In the genomic region with DNA sequence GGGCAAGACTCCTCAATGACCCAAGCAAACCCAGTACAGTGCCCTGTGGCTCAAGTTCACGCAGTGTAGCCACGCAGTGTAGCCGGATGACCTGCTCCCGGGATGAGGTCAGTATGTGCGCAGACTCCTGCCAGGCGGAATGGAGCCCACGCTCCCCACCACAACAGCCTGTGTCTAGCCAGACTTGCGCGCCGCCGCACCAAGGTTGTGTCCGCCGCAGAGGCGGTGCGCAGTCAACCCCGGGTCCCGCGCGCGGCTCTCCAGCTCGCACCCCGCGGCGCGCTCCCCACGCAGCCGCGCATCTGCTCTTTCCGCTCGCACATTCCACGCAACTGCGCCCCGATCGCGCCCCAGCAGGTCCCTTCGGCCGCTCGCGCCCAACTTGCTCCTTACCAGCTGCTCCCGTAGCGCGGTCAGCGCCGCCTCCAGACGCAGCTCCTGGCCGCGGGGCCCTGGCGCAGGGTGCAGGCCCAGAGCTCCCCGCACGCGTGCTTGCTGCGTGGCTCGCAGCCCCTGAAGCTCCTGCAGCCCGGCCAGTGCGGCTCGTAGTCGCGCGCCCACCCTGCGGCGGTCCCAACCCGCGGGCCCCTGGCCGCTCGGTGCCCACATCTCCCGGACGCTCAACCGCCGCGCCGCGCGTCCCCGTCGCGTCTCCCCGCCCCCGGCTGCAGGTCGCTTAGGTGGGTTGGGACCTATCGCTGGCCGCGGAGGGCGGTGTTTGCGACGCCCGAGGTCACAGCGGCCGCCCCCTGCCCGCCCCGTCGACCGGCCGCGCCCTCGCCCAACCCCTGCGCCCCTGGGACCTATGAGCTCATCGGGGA, we compare ENCODE assay signal across 8 mouse cellular contexts. TPM values are rescaled to one million over a fixed set of nuclear protein-coding genes. Genes with fewer than 3 reads are reported as not detected.
DNase-seq lines count a peak whose midpoint lies in the region; ATAC-seq and TF ChIP-seq lines count a peak whose summit lies in the region.

No protein-coding gene starts in this region.

- no peaks in the 10 kb centered on the region; the same call in 1 of the 2 replicates for H3K4me1 ChIP-seq in cortical plate, adult 2 months (ENCODE audit: control insufficient read depth, insufficient read depth, low read length)
- no peaks in the 10 kb centered on the region; the same call in 1 of the 2 replicates for H3K4me1 ChIP-seq in heart, adult 2 months (ENCODE audit: control insufficient read depth, insufficient read depth, low read length)
- peaks cover 33% of the 10 kb centered on the region for H3K4me1 ChIP-seq in limb, embryonic 15.5 days
- peaks cover 19% of the 10 kb centered on the region; the same call in 1 of the 2 replicates for H3K4me1 ChIP-seq in midbrain, embryonic 16.5 days (ENCODE audit: control insufficient read depth, insufficient read depth, low read length)

- peaks cover 8% of the 10 kb centered on the region for H3K27me3 ChIP-seq in heart, adult 2 months (ENCODE audit: control insufficient read depth, insufficient read depth, low read length)
- H3K27me3 ChIP-seq in limb, embryonic 15.5 days: peaks cover 69% of the 10 kb centered on the region
- peaks cover 23% of the 10 kb centered on the region for H3K27me3 ChIP-seq in midbrain, embryonic 16.5 days (ENCODE audit: control insufficient read depth, insufficient read depth, low read depth, low read length)

- peak overlapping the region; percentile 97 for H3K27ac ChIP-seq in cortical plate, adult 2 months (ENCODE audit: insufficient read depth, low read length)
- no peak overlapping the region; the same call in 1 of the 2 replicates for H3K27ac ChIP-seq in heart, adult 2 months
- no peak overlapping the region for H3K27ac ChIP-seq in limb, embryonic 15.5 days
- peak overlapping the region; percentile 51 for H3K27ac ChIP-seq in midbrain, embryonic 16.5 days (ENCODE audit: low read length)

- DNase-seq in adrenal gland, adult 2 months: peak; percentile 46
- DNase-seq in adrenal gland, postnatal 4 days (ENCODE audit: low spot score in 2 of 2): no peak
- DNase-seq in heart, adult 2 months: peak; percentile 54 to 61
- peak; percentile 76 for DNase-seq in kidney, adult 9 months
- peak; percentile 51 for DNase-seq in urinary bladder, adult 2 months (ENCODE audit: low spot score)

- WGBS in heart, adult 2 months: 1% methylated on average over 95 of the region's 97 CpGs
- under 1% methylated on average over 97 of the region's 97 CpGs for WGBS in limb, embryonic 15.5 days
- WGBS in midbrain, embryonic 16.5 days: under 1% methylated on average over 90 of the region's 97 CpGs

- H3K4me3 ChIP-seq in cortical plate, adult 2 months (ENCODE audit: insufficient read depth, low read length): peak overlapping the region; percentile 75
- H3K4me3 ChIP-seq in heart, adult 2 months: peak overlapping the region; percentile 49
- H3K4me3 ChIP-seq in limb, embryonic 15.5 days: peak overlapping the region; percentile 59
- H3K4me3 ChIP-seq in midbrain, embryonic 16.5 days (ENCODE audit: low read depth, low read length): peak overlapping the region; percentile 82

- no peak for TF ChIP-seq CTCF in cortical plate, adult 2 months (IDR thresholded peaks at IDR 0.05; ENCODE audit: extremely low read depth, insufficient read depth, low read length)
- no peak for TF ChIP-seq CTCF in heart, adult 2 months (IDR thresholded peaks at IDR 0.05)

- TF ChIP-seq EP300 in heart, adult 2 months (IDR thresholded peaks at IDR 0.05; ENCODE audit: insufficient read depth, low read depth, low read length): no peak

- H3K4me2 ChIP-seq in limb, embryonic 15.5 days: peak overlapping the region; percentile 98
- peak overlapping the region; percentile 80 for H3K4me2 ChIP-seq in midbrain, embryonic 16.5 days (ENCODE audit: low read length)

- peak overlapping the region; percentile 62 for H3K9ac ChIP-seq in heart, adult 2 months (ENCODE audit: low read depth, low read length)
- peak overlapping the region; percentile 28 for H3K9ac ChIP-seq in limb, embryonic 15.5 days
- H3K9ac ChIP-seq in midbrain, embryonic 16.5 days (ENCODE audit: low read depth, low read length): peak overlapping the region; percentile 81

- H3K9me3 ChIP-seq in limb, embryonic 15.5 days: no peaks in the 10 kb centered on the region
- H3K9me3 ChIP-seq in midbrain, embryonic 16.5 days (replicated peaks; ENCODE audit: control insufficient read depth, low read length, poor library complexity, severe bottlenecking): no peaks in the 10 kb centered on the region

- 0 out of 2 replicates have a peak, but pooled peaks have one; percentile 39 for TF ChIP-seq POLR2A in cortical plate, adult 2 months (IDR thresholded peaks at IDR 0.05; ENCODE audit: extremely low read depth, insufficient read depth, low read length)
- TF ChIP-seq POLR2A in heart, adult 2 months (IDR thresholded peaks at IDR 0.05; ENCODE audit: insufficient read depth, low read depth, low read length): no peak

- no peaks in the 10 kb centered on the region for H3K79me2 ChIP-seq in heart, adult 2 months (replicated peaks; ENCODE audit: control insufficient read depth, insufficient read depth, low read length)

- intact Hi-C loops in heart, adult 2 months (cut with DNase I): loop anchor here (10.0 kb wide), 1 partner anchor 369 kb away; no protein-coding TSS in a partner anchor

- ATAC-seq in limb, embryonic 15.5 days (ENCODE audit: insufficient number of reproducible peaks, low FRiP score, low TSS enrichment, low read depth): no peak
- peak; percentile 80 for ATAC-seq in midbrain, embryonic 16.5 days

- no peaks in the 10 kb centered on the region for H3K36me3 ChIP-seq in heart, adult 2 months (ENCODE audit: control insufficient read depth, insufficient read depth, low read length)
- H3K36me3 ChIP-seq in limb, embryonic 15.5 days: no peaks in the 10 kb centered on the region
- no peaks in the 10 kb centered on the region for H3K36me3 ChIP-seq in midbrain, embryonic 16.5 days (ENCODE audit: control insufficient read depth, insufficient read depth, low read length)

RNA-seq across cellular contexts. Expression of gene Dact2, which starts 0.8 kb away (rescaled TPM):
- 1 to 10 TPM; 1.1 to 1.9 TPM for total RNA-seq in adrenal gland, adult 2 months (2021)
- polyA plus RNA-seq in adrenal gland, adult 2 months (2012; rRNA removed): 1.6 and 4.0 TPM in 2 replicates
- total RNA-seq in adrenal gland, postnatal 4 days (2021): 1 to 10 TPM; 2.4 to 9.2 TPM
- polyA plus RNA-seq in cortical plate, adult 2 months (2012; rRNA removed): 69.7 and 71.4 TPM in 2 replicates
- 1 to 10 TPM in 1 of 2 experiments, under 1 TPM in 1; 0.80 to 1.4 TPM for total RNA-seq in heart, adult 2 months (2021)
- polyA plus RNA-seq in heart, adult 2 months (2012; rRNA removed): 0.76 and 1.00 TPM in 2 replicates
- 0.58 and 1.4 TPM in 2 replicates for polyA plus RNA-seq in limb, embryonic 15.5 days (2015; fragmentation: Nextera tagmentation; extraction: Ambion mirVana)
- 2.0 and 2.1 TPM in 2 replicates for polyA plus RNA-seq in midbrain, embryonic 16.5 days (2015; fragmentation: Nextera tagmentation; extraction: Ambion mirVana)
- 1.2 and 1.4 TPM in 2 replicates for polyA plus RNA-seq in urinary bladder, adult 2 months (2012; rRNA removed)

Comparison
In these comparisons a context has a peak if more than half of its experiments do, and no peak if none do; other contexts are left out.
1. DNase-seq: peak in adrenal gland, adult 2 months (single experiment), heart, adult 2 months (2 of 2), kidney, adult 9 months (single experiment) and urinary bladder, adult 2 months (single experiment); none in adrenal gland, postnatal 4 days (0 of 2).
2. H3K27ac ChIP-seq: peak in cortical plate, adult 2 months (single experiment) and midbrain, embryonic 16.5 days (single experiment); none in heart, adult 2 months (single experiment) and limb, embryonic 15.5 days (single experiment).
3. H3K9ac ChIP-seq: peak in every context shown above with its lines; median percentile 81 in midbrain, embryonic 16.5 days; 62 in heart, adult 2 months; 28 in limb, embryonic 15.5 days.
4. RNA of gene Dact2, which starts 0.8 kb away (polyA plus RNA-seq): 69.7 to 71.4 TPM in cortical plate, adult 2 months; 2.0 to 2.1 TPM in midbrain, embryonic 16.5 days, 1.6 to 4.0 TPM in adrenal gland, adult 2 months, 0.58 to 1.4 TPM in limb, embryonic 15.5 days, 1.2 to 1.4 TPM in urinary bladder, adult 2 months and 0.76 to 1.00 TPM in heart, adult 2 months; every median in the first group is over 10 times any median in the second.
5. Peak in every context shown above with its lines, with median percentiles within 50 percentile points of each other: H3K4me3 ChIP-seq.